Comparison of ENCODE assay signal across 19 mouse cellular contexts in the genomic region with DNA sequence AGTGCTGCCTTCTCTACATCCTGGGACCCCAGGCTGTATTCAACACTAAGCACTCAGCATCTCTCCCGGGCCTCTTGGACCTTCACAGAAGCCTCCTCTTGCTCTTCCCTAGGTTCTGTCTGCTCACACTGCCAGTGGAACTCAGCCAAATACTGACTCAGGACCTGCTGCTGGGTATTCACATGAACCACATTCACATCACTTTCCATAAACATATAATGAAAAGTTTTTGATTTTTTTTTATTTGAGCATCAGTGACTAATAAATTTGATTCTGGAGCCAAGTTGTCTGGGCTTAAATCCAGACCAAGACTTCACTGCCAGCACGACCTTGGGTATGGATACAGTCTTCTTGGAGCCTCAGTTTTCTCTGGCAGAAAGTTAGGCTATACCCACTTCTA. TPM values are rescaled to one million over a fixed set of nuclear protein-coding genes. Genes with fewer than 3 reads are reported as not detected.
DNase-seq lines count a peak whose midpoint lies in the region.
"Had no signal": no experiment of that assay in that cellular context is flagged by ENCODE, and none has a peak within 500 bp of the region (broad histone marks: within the 10 kb centered on the region; RNA-seq: fewer than 3 reads in every experiment).

No protein-coding gene starts in this region.

- intact Hi-C loops in left cerebral cortex, postnatal 4 days (cut with DNase I), result no loop called here
- intact Hi-C loops in left cerebral cortex, postnatal 10 days (cut with DNase I), result no loop called here

- DNase-seq in cerebellum, adult 9-10 months, result peak; percentile 34
- DNase-seq in cerebellum, adult 11 months, result no peak
- DNase-seq in left cerebral cortex, postnatal 4 days, result peak; percentile 24
- no peak for DNase-seq in left cerebral cortex, postnatal 10 days (ENCODE audit: extremely low spot score in 1 of 2, low spot score in 2 of 2)
- peak; percentile 89 for DNase-seq in adipocyte (ENCODE audit: low spot score)
- peak; percentile 61 for DNase-seq in brain, adult 2 months (ENCODE audit: low read depth, low spot score)
- no peak for DNase-seq in ovary, postnatal 36 days (ENCODE audit: low spot score)
- DNase-seq in right cerebral cortex, adult 2 months (ENCODE audit: low spot score in 2 of 2), result no peak
- DNase-seq: gastrocnemius, postnatal 36 days; heart, adult 2 months; heart, postnatal 14 days; kidney, adult 11 months; kidney, postnatal 4 days; liver; lung, postnatal 4 days; right cerebral cortex, postnatal 25 days; spleen, adult 18-20 months had no signal

RNA-seq across cellular contexts. Expression of gene Galnt9, which starts 3.2 kb away (rescaled TPM):
- 10 to 100 TPM; 31.7 to 33.7 TPM for total RNA-seq in left cerebral cortex, postnatal 4 days (2021)
- 10 to 100 TPM; 64.1 to 67.4 TPM for total RNA-seq in left cerebral cortex, postnatal 10 days (2021)
- total RNA-seq: common myeloid progenitor, adult 5-6 weeks; gastrocnemius, postnatal 36 days; heart, adult 2 months; heart, postnatal 14 days; megakaryocyte-erythroid progenitor cell, adult 5-6 weeks had no signal

Comparison
In these comparisons a context has a peak if more than half of its experiments do, and no peak if none do; other contexts are left out.
1. DNase-seq: peak in cerebellum, adult 9-10 months (single experiment), left cerebral cortex, postnatal 4 days (single experiment), adipocyte (single experiment) and brain, adult 2 months (single experiment); none in cerebellum, adult 11 months (single experiment), left cerebral cortex, postnatal 10 days (0 of 2), ovary, postnatal 36 days (single experiment) and right cerebral cortex, adult 2 months (0 of 2).